Mouse (Mus musculus) heart, embryonic 16.5 days (tissue): ENCODE results near the gene Ift81. TPM values are rescaled to one million over a fixed set of nuclear protein-coding genes. Genes with fewer than 3 reads are reported as not detected.
"Not testable (repeated sequence)": the region's sequence is repeated elsewhere in the genome, so short reads cannot be mapped to it uniquely, and the experiment has no call there.

Experiments
- ATAC-seq: fragments of 200-750 bp; cut with Nextera tagmentation; replicated peaks from 2 replicates; pipeline ENCODE4 v1.8.0; 2017; ENCODE audit warnings: moderate number of reproducible peaks; ENCODE audit not compliant: insufficient read depth, low FRiP score; ENCODE audit errors: extremely low read depth
- H3K27ac ChIP-seq: fragments of 300-500 bp; sonication (generic); 2 replicates; pipeline ENCODE4 v1.5.1; 2014; ENCODE audit warnings: mild to moderate bottlenecking, low read length, control low read depth, moderate library complexity
- H3K27me3 ChIP-seq: fragments of 300-500 bp; sonication (generic); 2 replicates; pipeline ENCODE4 v1.6.1; 2014; ENCODE audit warnings: low read length, mixed read lengths; ENCODE audit not compliant: control insufficient read depth, insufficient read depth
- H3K36me3 ChIP-seq: fragments of 300-500 bp; sonication (generic); 2 replicates; pipeline ENCODE4 v1.6.1; 2014; ENCODE audit not compliant: control insufficient read depth, insufficient read depth
- H3K4me1 ChIP-seq: fragments of 300-500 bp; sonication (generic); 2 replicates; pipeline ENCODE4 v1.6.1; 2014; ENCODE audit warnings: low read length, mixed read lengths; ENCODE audit not compliant: control insufficient read depth, insufficient read depth
- H3K4me2 ChIP-seq: fragments of 300-500 bp; sonication (generic); 2 replicates; pipeline ENCODE4 v1.6.1; 2014; ENCODE audit warnings: low read depth, mild to moderate bottlenecking, control low read depth, low read length
- H3K4me3 ChIP-seq: fragments of 300-500 bp; sonication (generic); 2 replicates; pipeline ENCODE4 v1.5.1; 2014; ENCODE audit warnings: mild to moderate bottlenecking, control low read depth, low read length
- H3K9ac ChIP-seq: fragments of 300-500 bp; sonication (generic); 2 replicates; pipeline ENCODE4 v1.6.1; 2014; ENCODE audit warnings: low read length, control low read depth
- H3K9me3 ChIP-seq: fragments of 300-500 bp; sonication (generic); replicated peaks from 2 replicates; pipeline ENCODE4 v1.6.1; 2016; ENCODE audit warnings: low read length; ENCODE audit not compliant: control insufficient read depth
- WGBS: fragments of 180-500 bp; shearing (Covaris S2); extraction: QIAGEN DNeasy Blood & Tissue Kit; methylation state at CpG from one replicate; pipeline ENCODE4 v1.1.7; 2014; 5-methylcytosine and 5-hydroxymethylcytosine counted together
- polyA plus RNA-seq: library from polyadenylated mRNA; unstranded; fragments of >200 nt; fragmentation: Nextera tagmentation; extraction: Ambion mirVana; gene quantifications from 2 replicates; pipeline ENCODE4 v1.2.1, GENCODE M21; 2015

The Ift81 gene
- polyA plus RNA-seq, 1 experiment from 2014 or later: 30.6 TPM

DNA sequence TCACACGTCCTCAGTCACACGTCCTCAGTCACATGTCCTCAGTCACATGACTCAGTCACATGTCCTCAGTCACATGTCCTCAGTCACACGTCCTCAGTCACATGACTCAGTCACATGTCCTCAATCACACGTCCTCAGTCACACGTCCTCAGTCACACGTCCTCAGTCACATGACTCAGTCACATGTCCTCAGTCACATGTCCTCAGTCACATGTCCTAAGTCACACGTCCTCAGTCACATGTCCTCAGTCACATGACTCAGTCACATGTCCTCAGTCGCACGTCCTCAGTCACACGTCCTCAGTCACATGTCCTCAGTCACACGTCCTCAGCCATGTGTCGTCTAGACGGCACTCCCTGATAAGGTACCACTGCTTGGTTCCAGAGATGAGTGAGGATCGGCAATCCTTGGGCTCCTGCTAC, 33.6 kb upstream of the Ift81 start:
- H3K4me2 ChIP-seq, ATAC-seq, H3K9me3 ChIP-seq, H3K9ac ChIP-seq, H3K27ac ChIP-seq, H3K4me1 ChIP-seq, H3K4me3 ChIP-seq, H3K27me3 ChIP-seq, H3K36me3 ChIP-seq: not testable (repeated sequence)
- 84% methylated on average over 14 of the region's 14 CpGs for WGBS

DNA sequence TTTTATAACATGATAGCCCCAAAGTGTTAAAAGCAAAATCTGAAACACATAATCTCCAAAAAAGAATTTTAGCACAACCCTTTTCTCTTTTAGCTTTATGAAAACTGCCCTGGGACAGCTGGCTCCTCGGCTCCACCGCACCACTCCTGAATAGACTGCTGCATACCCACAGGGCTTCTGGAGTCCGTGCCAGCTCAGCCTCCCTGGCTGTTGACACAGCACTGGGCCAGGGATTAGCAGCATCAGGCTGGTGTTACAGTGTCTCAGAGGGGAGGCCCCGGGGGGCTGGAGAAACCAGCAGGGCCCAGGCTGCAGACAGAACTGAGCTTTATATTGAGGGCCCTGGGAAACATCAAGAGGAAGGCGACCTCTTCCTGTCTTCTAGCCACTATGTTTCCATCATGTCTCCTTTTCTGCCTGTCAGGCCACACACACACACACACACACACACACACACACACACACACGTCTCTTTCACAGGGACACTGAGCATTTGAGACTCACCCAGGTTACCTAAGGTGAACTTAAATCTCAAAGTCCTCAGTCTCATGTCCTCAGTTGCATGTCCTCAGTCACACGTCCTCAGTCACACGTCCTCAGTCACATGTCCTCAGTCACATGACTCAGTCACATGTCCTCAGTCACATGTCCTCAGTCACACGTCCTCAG, 33.1 kb upstream of the Ift81 start:
- no peaks in the 10 kb centered on the region for H3K9me3 ChIP-seq
- no peak overlapping the region for H3K4me3 ChIP-seq
- no peaks in the 10 kb centered on the region for H3K36me3 ChIP-seq
- H3K4me1 ChIP-seq: peaks cover 4% of the 10 kb centered on the region
- no peaks in the 10 kb centered on the region for H3K27me3 ChIP-seq
- no peak overlapping the region for H3K4me2 ChIP-seq
- WGBS: 54% methylated on average over 9 of the region's 9 CpGs
- H3K27ac ChIP-seq: no peak overlapping the region
- no peak overlapping the region for H3K9ac ChIP-seq
- no peak for ATAC-seq

DNA sequence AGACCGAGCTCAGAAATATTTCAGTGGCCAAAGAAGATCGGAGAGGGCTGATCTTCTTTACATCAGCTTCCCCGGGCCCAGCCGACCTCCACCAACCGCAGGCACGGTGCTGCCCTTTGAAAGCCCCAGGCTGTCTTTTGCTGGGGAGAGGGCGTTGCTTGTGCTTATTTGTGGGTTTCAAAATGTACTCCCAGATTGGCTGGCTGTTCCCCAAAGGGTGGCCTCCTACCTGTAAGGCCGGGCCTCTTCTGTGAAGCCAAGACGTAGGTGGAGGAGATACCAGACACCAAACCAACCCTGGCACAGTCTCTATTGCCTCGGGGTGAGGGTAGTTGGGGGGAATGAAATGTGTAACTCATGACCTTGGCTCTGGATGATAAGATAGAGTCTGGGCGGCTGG, 31.7 kb upstream of the Ift81 start:
- H3K27me3 ChIP-seq: no peaks in the 10 kb centered on the region
- no peak overlapping the region for H3K4me2 ChIP-seq
- 69% methylated on average over 11 of the region's 11 CpGs for WGBS
- ATAC-seq: no peak
- no peaks in the 10 kb centered on the region for H3K9me3 ChIP-seq
- H3K27ac ChIP-seq: no peak overlapping the region
- H3K36me3 ChIP-seq: no peaks in the 10 kb centered on the region
- no peak overlapping the region for H3K4me3 ChIP-seq
- H3K4me1 ChIP-seq: no peaks in the 10 kb centered on the region; the same call in 1 of the 2 replicates
- H3K9ac ChIP-seq: no peak overlapping the region

DNA sequence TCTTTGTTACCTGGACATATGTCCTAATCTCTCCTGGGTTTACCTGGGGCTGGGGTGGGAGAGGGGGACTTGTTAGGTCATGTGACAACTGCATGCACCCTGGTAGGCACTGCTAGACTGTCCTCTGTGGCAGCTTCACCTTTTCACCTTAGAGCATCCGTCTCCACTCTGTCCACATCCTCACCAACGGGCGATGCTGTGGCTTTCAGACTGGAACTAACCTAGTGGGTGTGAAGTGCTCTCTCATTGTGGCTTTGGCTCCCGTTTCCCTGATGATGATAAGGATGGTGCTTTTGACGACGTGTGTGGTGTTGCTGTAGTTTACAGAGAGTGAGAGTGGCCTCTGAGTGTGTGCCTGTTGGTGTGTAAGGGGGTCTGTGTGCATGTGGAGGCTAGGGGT, 31.0 kb upstream of the Ift81 start:
- no peak for ATAC-seq
- Histone ChIP-seq H3K27me3 (no peaks in the 10 kb centered on the region), H3K9me3 (no peaks in the 10 kb centered on the region), H3K9ac (no peak overlapping the region), H3K36me3 (no peaks in the 10 kb centered on the region), H3K4me3 (no peak overlapping the region), H3K4me1 (no peaks in the 10 kb centered on the region; the same call in 1 of the 2 replicates), H3K27ac (no peak overlapping the region), H3K4me2 (no peak overlapping the region)
- WGBS: 46% methylated on average over 6 of the region's 6 CpGs

DNA sequence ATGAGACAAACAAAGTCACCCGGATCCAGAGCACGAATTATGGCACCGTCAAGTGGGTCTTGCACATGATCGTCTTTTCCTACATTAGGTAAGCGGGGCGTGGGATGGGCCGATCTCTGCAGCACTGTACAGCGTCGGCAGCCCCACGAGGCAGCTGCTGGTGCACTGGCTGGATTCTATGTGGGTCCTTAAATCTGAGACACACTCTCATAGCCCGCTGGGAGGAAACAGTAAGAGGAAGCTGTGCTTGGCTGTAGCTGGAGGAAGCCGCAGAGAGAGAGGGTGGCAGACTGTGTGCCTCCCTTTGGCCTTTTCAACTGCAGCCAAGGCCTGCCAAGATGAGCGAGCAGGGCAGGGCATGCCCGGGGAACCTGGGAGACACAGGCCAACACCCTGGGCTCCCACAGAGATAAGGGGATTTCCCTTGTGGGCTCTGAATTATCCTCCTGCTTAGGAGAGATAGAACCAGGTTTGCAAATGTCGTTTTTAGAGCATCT, 29.8 kb upstream of the Ift81 start:
- Histone ChIP-seq H3K4me3 (peak overlapping the region; percentile 1; the same call in 1 of the 2 replicates), H3K4me2 (peak overlapping the region; percentile 27; the same call in 1 of the 2 replicates), H3K9me3 (no peaks in the 10 kb centered on the region), H3K36me3 (no peaks in the 10 kb centered on the region), H3K27ac (peak overlapping the region; percentile 8; the same call in 1 of the 2 replicates), H3K4me1 (no peaks in the 10 kb centered on the region; the same call in 1 of the 2 replicates), H3K9ac (peak overlapping the region; percentile 39; the same call in 1 of the 2 replicates), H3K27me3 (no peaks in the 10 kb centered on the region)
- ATAC-seq: no peak
- 55% methylated on average over 15 of the region's 15 CpGs for WGBS

DNA sequence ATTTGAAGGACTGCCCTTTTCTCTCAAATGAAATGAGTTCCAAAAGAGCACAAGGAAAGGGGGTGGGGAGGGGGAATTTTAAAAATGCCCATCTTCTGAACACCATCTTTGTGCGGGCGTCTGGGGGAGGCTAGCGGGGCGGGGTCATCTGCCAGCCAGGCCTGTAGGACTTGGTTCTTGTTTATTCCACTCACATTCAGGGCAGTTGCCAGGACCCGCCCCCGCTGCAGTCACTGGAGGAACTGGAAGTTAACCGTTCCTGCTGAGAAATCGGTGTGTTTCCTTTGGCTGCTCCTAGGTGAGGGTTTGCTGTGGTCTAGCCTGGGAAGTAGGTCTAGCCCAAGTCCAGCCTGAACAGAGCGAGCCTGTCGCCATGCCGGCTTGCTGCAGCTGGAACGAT, 29.4 kb upstream of the Ift81 start, which contains the start of gene P2rx7:
P2rx7 (plus strand) TSS at position 211 of the 400 bp plus-strand sequence.
- 66% methylated on average over 12 of the region's 12 CpGs for WGBS
- Histone ChIP-seq H3K4me2 (peak within 1 kb of the TSS; percentile 27; the same call in 1 of the 2 replicates), H3K27me3 (no peaks in the 10 kb centered on the region), H3K9me3 (no peaks in the 10 kb centered on the region), H3K4me3 (peak within 1 kb of the TSS; percentile 1; the same call in 1 of the 2 replicates), H3K4me1 (no peaks in the 10 kb centered on the region; the same call in 1 of the 2 replicates), H3K27ac (peak within 1 kb of the TSS; percentile 8; the same call in 1 of the 2 replicates), H3K36me3 (no peaks in the 10 kb centered on the region), H3K9ac (peak within 1 kb of the TSS; percentile 39; the same call in 1 of the 2 replicates)
- ATAC-seq: no peak

DNA sequence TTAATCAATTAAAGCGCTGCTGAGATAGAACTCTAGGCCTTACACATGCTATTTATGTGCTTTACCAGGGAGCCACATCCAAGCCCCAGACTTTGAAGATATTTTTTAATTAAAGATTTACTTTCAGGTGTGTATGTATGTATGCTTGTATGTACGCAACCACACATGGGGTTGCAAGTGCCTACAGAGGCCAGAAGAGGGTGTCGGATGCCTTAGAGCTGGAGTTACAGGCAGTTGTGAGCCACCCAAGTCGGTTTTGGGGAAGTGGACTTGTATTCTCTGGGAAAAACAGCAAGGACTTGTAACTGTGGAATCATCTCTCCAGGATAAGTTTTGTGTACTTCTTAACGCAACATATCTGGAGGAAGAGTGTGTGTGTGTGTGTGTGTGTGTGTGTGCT, 25.7 kb upstream of the Ift81 start:
- 84% methylated on average over 5 of the region's 5 CpGs for whole genome bisulfite sequencing
- Histone ChIP-seq H3K9ac (no peak overlapping the region), H3K27ac (no peak overlapping the region), H3K27me3 (no peaks in the 10 kb centered on the region), H3K4me3 (no peak overlapping the region), H3K36me3 (no peaks in the 10 kb centered on the region), H3K4me2 (no peak overlapping the region), H3K9me3 (no peaks in the 10 kb centered on the region), H3K4me1 (peaks cover 3% of the 10 kb centered on the region; the same call in 1 of the 2 replicates)
- no peak for ATAC-seq

DNA sequence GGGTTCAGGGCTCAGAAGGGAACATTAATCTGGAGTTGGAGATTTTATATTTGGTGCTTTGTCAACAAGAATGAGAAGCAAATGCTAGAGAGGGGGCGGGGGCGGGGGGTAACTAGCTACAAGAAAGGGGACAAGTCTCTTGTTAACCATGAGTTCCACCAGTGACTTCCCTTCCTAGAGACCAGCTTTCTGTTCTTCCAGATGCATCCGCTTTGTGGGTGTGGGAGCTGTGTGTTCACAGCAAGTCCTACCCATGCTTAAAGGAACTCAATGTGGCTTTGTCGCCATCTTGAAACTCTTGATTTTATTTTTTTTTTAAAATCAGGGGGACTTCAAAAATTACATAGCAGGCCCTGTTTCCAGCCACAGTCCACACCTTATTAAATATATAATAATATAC, 25.2 kb upstream of the Ift81 start:
- Histone ChIP-seq H3K9me3 (no peaks in the 10 kb centered on the region), H3K27me3 (no peaks in the 10 kb centered on the region), H3K27ac (no peak overlapping the region), H3K36me3 (no peaks in the 10 kb centered on the region), H3K9ac (no peak overlapping the region), H3K4me3 (no peak overlapping the region), H3K4me1 (peaks cover 3% of the 10 kb centered on the region; the same call in 1 of the 2 replicates), H3K4me2 (no peak overlapping the region)
- no peak for ATAC-seq
- 90% methylated on average over 4 of the region's 4 CpGs for WGBS

DNA sequence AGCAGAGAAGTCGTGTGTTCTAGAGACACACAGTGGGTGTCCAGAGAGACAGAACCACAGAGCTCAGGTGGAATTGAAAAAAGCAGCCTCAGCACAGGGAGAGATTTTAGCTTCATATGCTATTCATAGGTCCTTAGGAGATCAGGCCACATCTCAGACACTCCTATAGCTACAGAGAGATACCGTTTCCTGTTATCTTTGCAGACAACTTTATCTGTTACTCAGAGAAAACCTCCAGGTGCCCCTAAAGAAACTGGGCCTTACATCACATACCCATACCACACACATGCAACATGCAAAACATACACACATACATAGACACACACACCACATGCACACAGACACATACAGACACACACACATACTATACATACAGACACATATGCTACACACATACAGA, 24.0 kb upstream of the Ift81 start:
- H3K27me3 ChIP-seq: no peaks in the 10 kb centered on the region
- no peak overlapping the region for H3K27ac ChIP-seq
- no peak overlapping the region for H3K9ac ChIP-seq
- H3K4me3 ChIP-seq: no peak overlapping the region
- H3K4me2 ChIP-seq: no peak overlapping the region
- 60% methylated on average over 2 of the region's 2 CpGs for WGBS
- no peak for ATAC-seq
- H3K36me3 ChIP-seq: no peaks in the 10 kb centered on the region
- peaks cover 3% of the 10 kb centered on the region; the same call in 1 of the 2 replicates for H3K4me1 ChIP-seq
- H3K9me3 ChIP-seq: no peaks in the 10 kb centered on the region
